Mouse (Mus musculus) limb, embryonic 11.5 days (tissue): Measurements from ENCODE around the gene Lztr1. TPM values are rescaled to one million over a fixed set of nuclear protein-coding genes. Genes with fewer than 3 reads are reported as not detected.

Source experiments
- ATAC-seq: fragments of 200-750 bp; cut with Nextera tagmentation; 2 replicates; pipeline ENCODE4 v1.8.0; 2017; ENCODE audit warnings: low read depth; ENCODE audit not compliant: insufficient number of reproducible peaks, low FRiP score, low TSS enrichment
- DNase-seq: peaks from one replicate; pipeline ENCODE4 v3.0.0-alpha.2; 2015; ENCODE audit warnings: low spot score
- H3K27ac ChIP-seq: fragments of 300-500 bp; sonication (generic); replicated peaks from 2 replicates; pipeline ENCODE4 v1.5.1; 2014; ENCODE audit warnings: low read depth, mild to moderate bottlenecking, low read length
- H3K27me3 ChIP-seq: fragments of 300-500 bp; sonication (generic); 2 replicates; pipeline ENCODE4 v1.6.1; 2014; ENCODE audit warnings: mild to moderate bottlenecking, low read length, mixed read lengths; ENCODE audit not compliant: control insufficient read depth, insufficient read depth
- H3K36me3 ChIP-seq: fragments of 300-500 bp; sonication (generic); 2 replicates; pipeline ENCODE4 v1.6.1; 2014; ENCODE audit warnings: mild to moderate bottlenecking, low read length, moderate library complexity, mixed read lengths; ENCODE audit not compliant: control insufficient read depth, insufficient read depth
- H3K4me1 ChIP-seq: fragments of 300-500 bp; sonication (generic); 2 replicates; pipeline ENCODE4 v1.6.1; 2014; ENCODE audit warnings: low read length, mixed read lengths; ENCODE audit not compliant: control insufficient read depth, insufficient read depth
- H3K4me2 ChIP-seq: fragments of 300-500 bp; sonication (generic); 2 replicates; pipeline ENCODE4 v1.6.1; 2014; ENCODE audit warnings: low read depth, mild to moderate bottlenecking, moderate library complexity; ENCODE audit not compliant: severe bottlenecking
- H3K4me3 ChIP-seq: fragments of 300-500 bp; sonication (generic); 2 replicates; pipeline ENCODE4 v1.5.1; 2014; ENCODE audit warnings: low read depth, low read length
- H3K9ac ChIP-seq: fragments of 300-500 bp; sonication (generic); 2 replicates; pipeline ENCODE4 v1.6.1; 2014; ENCODE audit warnings: mild to moderate bottlenecking, low read length
- H3K9me3 ChIP-seq: fragments of 300-500 bp; sonication (generic); 2 replicates; pipeline ENCODE4 v1.6.1; 2016; ENCODE audit warnings: low read length; ENCODE audit not compliant: control insufficient read depth
- WGBS: fragments of 180-500 bp; shearing (Covaris S2); extraction: QIAGEN DNeasy Blood & Tissue Kit; methylation state at CpG from one replicate; pipeline ENCODE4 v1.1.7; 2014; 5-methylcytosine and 5-hydroxymethylcytosine counted together
- polyA plus RNA-seq: library from polyadenylated mRNA; unstranded; fragments of >200 nt; fragmentation: Nextera tagmentation; extraction: Ambion mirVana; gene quantifications from 2 replicates; pipeline ENCODE4 v1.2.1, GENCODE M21; 2014

Gene Lztr1
- polyA plus RNA-seq, 1 experiment from 2014 or later, result 76.1 TPM

DNA sequence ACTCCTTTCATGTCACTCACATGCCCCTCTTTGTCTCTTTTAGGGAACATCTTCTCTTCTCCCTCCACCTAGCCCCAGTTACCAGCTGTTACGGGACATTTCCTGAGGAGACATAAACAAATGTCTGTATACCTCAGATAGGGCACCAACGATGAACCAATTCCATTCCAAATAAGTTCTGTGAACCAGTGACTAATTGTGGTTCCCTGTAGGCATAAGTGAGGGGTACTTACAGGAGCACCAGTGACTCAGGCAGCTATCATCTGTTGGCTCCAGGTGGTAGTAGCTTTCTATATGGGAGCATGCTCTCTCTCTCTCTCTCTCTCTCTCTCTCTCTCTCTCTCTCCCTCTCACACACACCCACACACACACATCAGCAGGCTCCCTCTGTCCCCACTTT, 55.7 kb downstream of the Lztr1 start:
- no peak overlapping the region for H3K4me3 ChIP-seq
- DNase-seq (no peak), ATAC-seq (no peak)
- peaks cover 6% of the 10 kb centered on the region for H3K4me1 ChIP-seq
- no peak overlapping the region for H3K4me2 ChIP-seq
- H3K36me3 ChIP-seq, result no peaks in the 10 kb centered on the region
- H3K9ac ChIP-seq, result no peak overlapping the region
- no peaks in the 10 kb centered on the region for H3K9me3 ChIP-seq
- peaks cover 11% of the 10 kb centered on the region; the same call in 1 of the 2 replicates for H3K27me3 ChIP-seq
- WGBS, result 69% methylated on average over 2 of the region's 2 CpGs
- no peak overlapping the region for H3K27ac ChIP-seq

DNA sequence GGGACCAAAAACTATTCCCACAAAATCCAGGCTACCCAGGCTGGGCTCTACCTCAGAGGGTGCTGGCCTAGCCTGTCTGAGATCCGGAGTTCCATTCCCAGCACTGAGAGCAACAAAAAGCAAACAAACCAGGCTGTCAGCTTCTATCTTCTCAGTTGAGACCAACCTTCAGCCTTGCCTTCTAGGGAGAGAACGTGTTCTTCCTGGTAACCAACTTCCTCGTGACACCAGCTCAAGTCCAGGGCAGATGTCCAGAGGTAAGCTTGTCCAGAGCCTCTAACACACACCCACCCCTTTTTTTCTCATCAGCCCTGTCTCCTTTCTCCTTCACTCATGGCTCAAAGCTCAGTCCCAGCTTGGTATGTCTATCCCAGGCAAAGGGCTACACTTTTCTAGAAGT, 56.3 kb downstream of the Lztr1 start:
- ATAC-seq, result no peak
- H3K9ac ChIP-seq, result no peak overlapping the region
- peaks cover 11% of the 10 kb centered on the region; the same call in 1 of the 2 replicates for H3K27me3 ChIP-seq
- no peak overlapping the region for H3K4me3 ChIP-seq
- no peaks in the 10 kb centered on the region for H3K36me3 ChIP-seq
- WGBS, result 69% methylated on average over 3 of the region's 3 CpGs
- no peak for DNase-seq
- no peak overlapping the region for H3K4me2 ChIP-seq
- H3K27ac ChIP-seq, result no peak overlapping the region
- H3K4me1 ChIP-seq, result peaks cover 6% of the 10 kb centered on the region
- H3K9me3 ChIP-seq, result no peaks in the 10 kb centered on the region

DNA sequence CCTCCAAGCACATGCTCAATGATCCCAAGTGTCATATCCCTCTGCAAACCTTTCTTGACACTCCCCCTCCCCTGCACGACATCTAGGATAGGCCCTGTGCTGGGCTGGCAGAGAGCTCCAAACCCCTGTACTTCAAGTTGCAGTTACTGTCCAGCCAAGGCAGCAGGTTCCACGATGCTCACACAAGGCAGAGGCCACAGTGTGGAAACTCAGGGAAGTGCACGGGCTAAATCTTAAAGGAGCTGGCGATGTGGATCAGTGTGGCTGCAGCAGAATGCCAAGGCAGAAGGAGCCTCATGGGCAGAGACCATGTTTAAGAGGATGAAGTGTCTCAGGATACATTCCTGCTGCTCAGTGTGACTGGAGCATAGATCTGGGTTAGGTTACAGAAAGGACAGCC, 57.7 kb downstream of the Lztr1 start:
- Histone ChIP-seq H3K4me2 (no peak overlapping the region), H3K4me3 (no peak overlapping the region), H3K9ac (no peak overlapping the region), H3K36me3 (no peaks in the 10 kb centered on the region), H3K9me3 (no peaks in the 10 kb centered on the region), H3K27ac (no peak overlapping the region), H3K27me3 (0 out of 2 replicates have a peak, but pooled peaks cover 4% of the 10 kb centered on the region), H3K4me1 (peaks cover 3% of the 10 kb centered on the region; the same call in 1 of the 2 replicates)
- DNase-seq, result no peak
- ATAC-seq, result no peak
- 33% methylated on average over 4 of the region's 4 CpGs for WGBS

Other genes starting within 250 kb of the Lztr1 start
- 4.5 and 7.6 TPM in 2 replicates for gene Tmem191c, start 232.6 kb upstream of the Lztr1 start, polyA plus RNA-seq
- gene Serpind1, start 177.3 kb upstream of the Lztr1 start, polyA plus RNA-seq, result 0.12 and 0.35 TPM in 2 replicates
- 5.9 and 7.0 TPM in 2 replicates for gene Snap29, start 102.7 kb upstream of the Lztr1 start, polyA plus RNA-seq
- gene Pi4ka, start 102.4 kb upstream of the Lztr1 start, polyA plus RNA-seq, result 33.2 and 33.6 TPM in 2 replicates
- gene Crkl, start 56.7 kb upstream of the Lztr1 start, polyA plus RNA-seq, result 90.4 and 95.2 TPM in 2 replicates
- gene Aifm3, start 19.1 kb upstream of the Lztr1 start, polyA plus RNA-seq, result 0.26 and 0.63 TPM in 2 replicates
- gene Thap7, start 22.4 kb downstream of the Lztr1 start, polyA plus RNA-seq, result 49.1 and 58.7 TPM in 2 replicates
- 0.20 TPM in 1 of 2 replicates, not detected in the other for gene Lrrc74b, start 52.6 kb downstream of the Lztr1 start, polyA plus RNA-seq
- gene P2rx6, start 53.2 kb downstream of the Lztr1 start, polyA plus RNA-seq, result 0.27 and 0.47 TPM in 2 replicates
- 1.1 and 1.8 TPM in 2 replicates for gene Slc7a4, start 74.5 kb downstream of the Lztr1 start, polyA plus RNA-seq
- gene Smpd4, start 110.7 kb downstream of the Lztr1 start, polyA plus RNA-seq, result 67.9 and 71.1 TPM in 2 replicates
- gene Ccdc74a, start 137.8 kb downstream of the Lztr1 start, polyA plus RNA-seq, result 5.7 TPM in 2 replicates
- 42.2 and 45.5 TPM in 2 replicates for gene Med15, start 224.2 kb downstream of the Lztr1 start, polyA plus RNA-seq